Mouse (Mus musculus) adipose tissue, adult 10 weeks (tissue): ENCODE measurements around the gene Boc. TPM values are rescaled to one million over a fixed set of nuclear protein-coding genes. Genes with fewer than 3 reads are reported as not detected.

ENCODE experiments used
- polyA plus RNA-seq: library from polyadenylated mRNA; stranded (reverse); fragments of 350-450 nt; fragmentation: Illumina TruSeq; extraction: RNeasy Lipid Tissue Mini Kit (QIAGEN cat#74804); gene quantifications from one replicate; pipeline ENCODE4 v1.2.3, GENCODE M21; 2014; ENCODE audit warnings: low read depth, low replicate concordance

The Boc gene
- 22.3 TPM for polyA plus RNA-seq

GRCm38 (mm10) chr16:44558471-44559329 is at the start of gene Boc:
TSS of gene Boc (minus strand) at chr16:44558897.

Other genes starting within 250 kb of the Boc start
- 0.31 TPM for gene Sidt1, start 225.7 kb downstream of the Boc start, polyA plus RNA-seq
- 12.9 TPM for gene Spice1, start 211.8 kb downstream of the Boc start, polyA plus RNA-seq
- gene Cfap44, start 164.1 kb downstream of the Boc start, polyA plus RNA-seq, result 6.6 TPM
- 6.7 TPM for gene Nepro, start 165.4 kb upstream of the Boc start, polyA plus RNA-seq
- gene Gtpbp8, start 187.5 kb upstream of the Boc start, polyA plus RNA-seq, result 15.0 TPM
- gene Cd200r1, start 206.8 kb upstream of the Boc start, polyA plus RNA-seq, result 3.3 TPM